Mouse (Mus musculus) bone marrow, adult 2 months (tissue): Measurements from ENCODE around the gene Ensa.

Source experiments
- CTCF ChIP-seq: fragments of 200-500 bp; IDR thresholded peaks from 2 replicates; pipeline ENCODE4 v1.5.1; 2011; ENCODE audit warnings: low read length, control low read depth; ENCODE audit not compliant: control insufficient read depth, insufficient read depth
- POLR2A ChIP-seq: fragments of 200-500 bp; IDR thresholded peaks from 2 replicates; pipeline ENCODE4 v1.6.1; 2011; ENCODE audit warnings: low read depth, mild to moderate bottlenecking, control low read depth, low read length, borderline replicate concordance; ENCODE audit not compliant: control insufficient read depth

GRCm38 (mm10) chr3:95609195-95609594 is 15.6 kb upstream of the Ensa start:
- TF ChIP-seq CTCF (no peak), POLR2A (no peak)
